Mouse (Mus musculus): ENCODE results near the gene Defb22.

GRCm38 (mm10) chr2:152452101-152452781 is 37.7 kb downstream of the Defb22 start:
- no peak for TF ChIP-seq CTCF (IDR thresholded peaks at IDR 0.05; ENCODE audit: control insufficient read depth, insufficient read depth, low read length)
- no peak for TF ChIP-seq POLR2A (IDR thresholded peaks at IDR 0.05; ENCODE audit: borderline replicate concordance, control insufficient read depth, low read depth, low read length)

All from bone marrow, adult 2 months (tissue).